Comparison of ENCODE assay signal across 12 mouse cellular contexts in genomic region chr5:34908726-34909633, GRCm38 (mm10). TPM values are rescaled to one million over a fixed set of nuclear protein-coding genes. Genes with fewer than 3 reads are reported as not detected.
A peak's percentile ranks its signal among the peaks of the same experiment; 100 is the strongest.
DNase-seq lines count a peak whose midpoint lies in the region; ATAC-seq lines count a peak whose summit lies in the region.
"Had no signal": no experiment of that assay in that cellular context is flagged by ENCODE, and none has a peak within 500 bp of the region (broad histone marks: within the 10 kb centered on the region; RNA-seq: fewer than 3 reads in every experiment).

No protein-coding gene starts in this region.

- H3K4me3 ChIP-seq in embryonic facial prominence, embryonic 14.5 days (ENCODE audit: low read depth, low read length): no peak overlapping the region
- no peak overlapping the region for H3K4me3 ChIP-seq in embryonic facial prominence, embryonic 10.5 days
- H3K4me3 ChIP-seq: left cerebral cortex, adult 2 months had no signal

- no peak overlapping the region for H3K4me2 ChIP-seq in embryonic facial prominence, embryonic 14.5 days (ENCODE audit: low read depth, low read length)

- H3K27ac ChIP-seq in embryonic facial prominence, embryonic 14.5 days (replicated peaks; ENCODE audit: low read depth, low read length): no peak overlapping the region
- no peak overlapping the region for H3K27ac ChIP-seq in embryonic facial prominence, embryonic 10.5 days (replicated peaks)
- H3K27ac ChIP-seq: left cerebral cortex, adult 2 months had no signal

- H3K9ac ChIP-seq in embryonic facial prominence, embryonic 14.5 days (ENCODE audit: low read depth, low read length): no peak overlapping the region

- H3K4me1 ChIP-seq in embryonic facial prominence, embryonic 14.5 days (ENCODE audit: control insufficient read depth, insufficient read depth, low read length): no peaks in the 10 kb centered on the region
- no peaks in the 10 kb centered on the region for H3K4me1 ChIP-seq in embryonic facial prominence, embryonic 10.5 days

- H3K36me3 ChIP-seq in embryonic facial prominence, embryonic 14.5 days (ENCODE audit: control insufficient read depth, insufficient read depth, low read length): peaks cover 59% of the 10 kb centered on the region
- peaks cover 77% of the 10 kb centered on the region for H3K36me3 ChIP-seq in embryonic facial prominence, embryonic 10.5 days (replicated peaks)

- no peaks in the 10 kb centered on the region for H3K27me3 ChIP-seq in embryonic facial prominence, embryonic 14.5 days (replicated peaks; ENCODE audit: control insufficient read depth, insufficient read depth, low read length)
- H3K27me3 ChIP-seq in embryonic facial prominence, embryonic 10.5 days (replicated peaks; ENCODE audit: low read depth, poor library complexity, severe bottlenecking): no peaks in the 10 kb centered on the region

- 72% methylated on average over 9 of the region's 9 CpGs for WGBS in embryonic facial prominence, embryonic 14.5 days
- WGBS in embryonic facial prominence, embryonic 10.5 days: 84% methylated on average over 9 of the region's 9 CpGs

- DNase-seq in embryonic facial prominence, embryonic 14.5 days (ENCODE audit: low spot score): peak; percentile 20
- DNase-seq in embryonic facial prominence, embryonic 10.5 days (ENCODE audit: low spot score): no peak
- peak; percentile 18 to 39 for DNase-seq in urinary bladder, adult 18-20 months (ENCODE audit: low spot score in 2 of 2)
- DNase-seq in urinary bladder, postnatal 4 days (ENCODE audit: low spot score in 2 of 2): no peak
- DNase-seq in lung, postnatal 10 days: peak; percentile 20
- DNase-seq in right cerebral cortex, postnatal 10 days (ENCODE audit: low spot score in 2 of 2): no peak
- DNase-seq in layer of hippocampus, adult 9-11 months: no peak
- DNase-seq: adrenal gland, postnatal 14 days; cerebellum, postnatal 14 days had no signal

- no peaks in the 10 kb centered on the region for H3K9me3 ChIP-seq in embryonic facial prominence, embryonic 14.5 days (ENCODE audit: control insufficient read depth, low read length)
- no peaks in the 10 kb centered on the region for H3K9me3 ChIP-seq in embryonic facial prominence, embryonic 10.5 days

- peak; percentile 16; the same call in 1 of the 2 replicates for ATAC-seq in embryonic facial prominence, embryonic 14.5 days (ENCODE audit: low read depth)
- no peak for ATAC-seq in megakaryocyte progenitor cell, adult 5-6 weeks (replicated peaks; ENCODE audit: poor library complexity)

RNA-seq across cellular contexts. Expression of gene Msantd1, which starts 1.2 kb away (rescaled TPM):
- 0.60 and 1.3 TPM in 2 replicates for polyA plus RNA-seq in embryonic facial prominence, embryonic 14.5 days (2014; fragmentation: Nextera tagmentation; extraction: Ambion mirVana)
- 0.63 and 1.2 TPM in 2 replicates for polyA plus RNA-seq in embryonic facial prominence, embryonic 10.5 days (2016; fragmentation: Nextera tagmentation; extraction: Ambion mirVana)
- total RNA-seq in megakaryocyte progenitor cell, adult 5-6 weeks (2015): 0.44 and 0.95 TPM in 2 replicates
- total RNA-seq in megakaryocyte progenitor cell, adult 5-6 weeks (2017): 0.08 and 0.30 TPM in 2 replicates
- total RNA-seq: monocyte, adult 5-6 weeks had no signal

RNA-seq across cellular contexts. Expression of gene Rgs12, which starts 40.3 kb away (rescaled TPM):
- 30.0 and 30.2 TPM in 2 replicates for polyA plus RNA-seq in embryonic facial prominence, embryonic 14.5 days (2014; fragmentation: Nextera tagmentation; extraction: Ambion mirVana)
- polyA plus RNA-seq in embryonic facial prominence, embryonic 10.5 days (2016; fragmentation: Nextera tagmentation; extraction: Ambion mirVana): 52.7 and 54.5 TPM in 2 replicates
- 9.7 and 12.2 TPM in 2 replicates for total RNA-seq in megakaryocyte progenitor cell, adult 5-6 weeks (2015)
- total RNA-seq in megakaryocyte progenitor cell, adult 5-6 weeks (2017): 8.3 and 11.8 TPM in 2 replicates

Comparison
In these comparisons a context has a peak if more than half of its experiments do, and no peak if none do; other contexts are left out.
1. DNase-seq: peak in embryonic facial prominence, embryonic 14.5 days (single experiment), urinary bladder, adult 18-20 months (2 of 2) and lung, postnatal 10 days (single experiment); none in embryonic facial prominence, embryonic 10.5 days (single experiment), urinary bladder, postnatal 4 days (0 of 2), right cerebral cortex, postnatal 10 days (0 of 2) and layer of hippocampus, adult 9-11 months (single experiment).